Mouse (Mus musculus) CH12.LX (cell line): Measurements from ENCODE around the gene Adam1b. TPM values are rescaled to one million over a fixed set of nuclear protein-coding genes. Genes with fewer than 3 reads are reported as not detected.

Experiments used
- DNase-seq: peaks from one replicate; pipeline ENCODE4 v3.0.0-alpha.2; 2013; ENCODE audit errors: extremely low read depth
- H3K27ac ChIP-seq: 2 replicates; pipeline ENCODE4 v1.5.1; 2012; ENCODE audit warnings: low read depth, mild to moderate bottlenecking, control low read depth, moderate library complexity; ENCODE audit not compliant: insufficient read depth
- H3K27me3 ChIP-seq: replicated peaks from 2 replicates; pipeline ENCODE3; 2012; ENCODE audit warnings: inconsistent platforms
- H3K36me3 ChIP-seq, 2 experiments: replicated peaks in 1 of 2; 2 replicates each; pipeline versions ENCODE3 to v1.6.1; 2012; ENCODE audit warnings: inconsistent platforms in 1 of 2, low read length in 1 of 2, mild to moderate bottlenecking in 1 of 2, mixed read lengths in 1 of 2, moderate library complexity in 1 of 2; ENCODE audit not compliant: control insufficient read depth in 1 of 2, insufficient read depth in 1 of 2
- H3K4me1 ChIP-seq, 2 experiments: 2 replicates each; pipeline ENCODE4 v1.6.1; 2012; ENCODE audit warnings: inconsistent platforms in 1 of 2, moderate library complexity in 1 of 2; ENCODE audit not compliant: insufficient read depth in 2 of 2, control insufficient read depth in 1 of 2
- H3K4me2 ChIP-seq: 2 replicates; pipeline ENCODE4 v1.6.1; 2012; ENCODE audit warnings: low read depth, mild to moderate bottlenecking, control low read depth; ENCODE audit not compliant: poor library complexity, insufficient read depth, severe bottlenecking
- H3K4me3 ChIP-seq, 3 experiments: fragments of 150-350 bp in 1 of 3; sonication (generic) in 1 of 3; replicated peaks in 1 of 3; 2 replicates each; pipeline versions ENCODE3 to v1.5.1; 2011 to 2012; ENCODE audit warnings: low read depth in 2 of 3, low read length in 2 of 3, mild to moderate bottlenecking in 2 of 3, moderate library complexity in 2 of 3, control low read depth in 1 of 3, improper control_type of control experiment in 1 of 3, inconsistent platforms in 1 of 3, mixed read lengths in 1 of 3; ENCODE audit not compliant: poor library complexity in 1 of 3
- H3K79me2 ChIP-seq: replicated peaks from 2 replicates; pipeline ENCODE4 v1.6.1; 2012; ENCODE audit warnings: mild to moderate bottlenecking, moderate library complexity; ENCODE audit not compliant: control insufficient read depth, poor library complexity, insufficient read depth, severe bottlenecking; ENCODE audit errors: extremely low read depth
- H3K9ac ChIP-seq: 2 replicates; pipeline ENCODE4 v1.6.1; 2012; ENCODE audit warnings: low read depth, mild to moderate bottlenecking, control low read depth, moderate library complexity; ENCODE audit not compliant: insufficient read depth
- H3K9me3 ChIP-seq: replicated peaks from 2 replicates; pipeline ENCODE3; 2012; ENCODE audit warnings: low read length, inconsistent platforms, mixed read lengths
- CHD2 ChIP-seq: IDR thresholded peaks from 2 replicates; pipeline ENCODE4 v1.6.1; 2011; ENCODE audit warnings: low read length, improper control_type of control experiment
- ELF1 ChIP-seq: IDR thresholded peaks from 2 replicates; pipeline ENCODE4 v1.6.1; 2014; ENCODE audit warnings: low read depth, mild to moderate bottlenecking, inconsistent platforms, low read length, improper control_type of control experiment
- EP300 ChIP-seq: IDR thresholded peaks from 2 replicates; pipeline ENCODE4 v1.6.1; 2011; ENCODE audit warnings: low read length, improper control_type of control experiment
- ETS1 ChIP-seq: conservative IDR thresholded peaks from 2 replicates; pipeline ENCODE4 v1.6.1; 2012; ENCODE audit warnings: low read depth, mild to moderate bottlenecking, inconsistent platforms, low read length, improper control_type of control experiment, moderate library complexity
- GABPA ChIP-seq: IDR thresholded peaks from 2 replicates; pipeline ENCODE4 v1.6.1; 2012; ENCODE audit warnings: low read depth, low read length, improper control_type of control experiment, inconsistent platforms; ENCODE audit not compliant: insufficient replicate concordance
- HCFC1 ChIP-seq: IDR thresholded peaks from 2 replicates; pipeline ENCODE4 v1.6.1; 2012; ENCODE audit warnings: low read depth, mild to moderate bottlenecking, inconsistent platforms, low read length, improper control_type of control experiment
- IRF4 ChIP-seq: IDR thresholded peaks from 2 replicates; pipeline ENCODE4 v1.6.1; 2014; ENCODE audit warnings: low read depth, mild to moderate bottlenecking, inconsistent platforms, low read length, improper control_type of control experiment
- JUN ChIP-seq: IDR thresholded peaks from 2 replicates; pipeline ENCODE4 v1.6.1; 2011; ENCODE audit warnings: low read depth, mild to moderate bottlenecking, low read length, improper control_type of control experiment, moderate library complexity; ENCODE audit not compliant: insufficient read depth
- JUND ChIP-seq: conservative IDR thresholded peaks from 2 replicates; pipeline ENCODE4 v1.6.1; 2011; ENCODE audit warnings: low read depth, low read length, improper control_type of control experiment
- MYC ChIP-seq: IDR thresholded peaks from 2 replicates; pipeline ENCODE4 v1.6.1; 2011; ENCODE audit warnings: low read depth, mild to moderate bottlenecking, improper control_type of control experiment, low read length
- NELFE ChIP-seq: IDR thresholded peaks from 2 replicates; pipeline ENCODE4 v1.6.1; 2011; ENCODE audit warnings: low read depth, low read length, improper control_type of control experiment
- RAD21 ChIP-seq: IDR thresholded peaks from 2 replicates; pipeline ENCODE4 v1.6.1; 2011; ENCODE audit warnings: low read depth, mild to moderate bottlenecking, low read length, improper control_type of control experiment, moderate library complexity
- RCOR1 ChIP-seq: conservative IDR thresholded peaks from 2 replicates; pipeline ENCODE4 v1.6.1; 2012; ENCODE audit warnings: low read depth, mild to moderate bottlenecking, inconsistent platforms, low read length, improper control_type of control experiment
- TCF12 ChIP-seq: IDR thresholded peaks from 2 replicates; pipeline ENCODE4 v1.6.1; 2014; ENCODE audit warnings: low read depth, mild to moderate bottlenecking, inconsistent platforms, low read length, improper control_type of control experiment
- UBTF ChIP-seq: IDR thresholded peaks from 2 replicates; pipeline ENCODE4 v1.6.1; 2012; ENCODE audit warnings: low read depth, mild to moderate bottlenecking, inconsistent platforms, low read length, improper control_type of control experiment, moderate library complexity
- ZC3H11A ChIP-seq: IDR thresholded peaks from 2 replicates; pipeline ENCODE4 v1.6.1; 2012; ENCODE audit warnings: low read depth, mild to moderate bottlenecking, inconsistent platforms, low read length, improper control_type of control experiment
- ZNF384 ChIP-seq: IDR thresholded peaks from 2 replicates; pipeline ENCODE4 v1.6.1; 2012; ENCODE audit warnings: low read depth, low read length, improper control_type of control experiment, inconsistent platforms
- dilution Hi-C: fragments of 300-500 bp; cut with MboI; formaldehyde crosslinking; loops from 2 replicates; pipeline ENCODE4 v1.14.3; 2020; ENCODE audit warnings: low sequenced_read_pairs; ENCODE audit not compliant: extremely low pct_unique_long_range_greater_than_20kb, extremely low pct_ligation_motif_present
- in situ Hi-C: fragments of 300-500 bp; cut with MboI; formaldehyde crosslinking; loops from 3 replicates; pipeline ENCODE4 v1.14.3; 2019; ENCODE audit warnings: low sequenced_read_pairs, low pct_ligation_motif_present, low pct_unique_long_range_greater_than_20kb, mixed read lengths
- polyA plus RNA-seq: library from polyadenylated mRNA; unstranded; fragments of >175 nt; gene quantifications from 2 replicates; pipeline ENCODE4 v1.2.1, GENCODE M21; 2012; ENCODE audit warnings: low read depth; ENCODE audit not compliant: insufficient read length
- total RNA-seq, 2 experiments: library from RNA; depleted of rRNA; stranded (reverse); fragments of 300-350 nt in 1 of 2; fragments of >200 nt in 1 of 2; gene quantifications; 2 replicates each; pipeline ENCODE4 v1.2.3; 2012 to 2014

The Adam1b gene
- total and polyA plus RNA-seq, 3 experiments: 0.04 TPM; not detected in 2

- H3K4me1 ChIP-seq: peaks cover 3 to 27% of the 10 kb centered on the region in 2 experiments
- TF ChIP-seq ZNF384 (no peak), IRF4 (no peak), TCF12 (no peak), ZC3H11A (no peak), EP300 (no peak), RCOR1 (no peak), CHD2 (no peak), NELFE (no peak)
- no peak for DNase-seq
- peaks cover 10% of the 10 kb centered on the region for H3K79me2 ChIP-seq
- dilution Hi-C loops (no loop called here), in situ Hi-C loops (no loop called here)
- H3K27me3 ChIP-seq: no peaks in the 10 kb centered on the region
- peaks cover 5% of the 10 kb centered on the region for H3K9me3 ChIP-seq
- H3K4me2 ChIP-seq: no peak overlapping the region
- H3K4me3 ChIP-seq: no peak overlapping the region
- peaks cover 0 to 11% of the 10 kb centered on the region in 2 experiments for H3K36me3 ChIP-seq
- H3K27ac ChIP-seq: no peak overlapping the region
- no peak overlapping the region for H3K9ac ChIP-seq
Measured at GRCm38 (mm10) chr5:121455510-121456265, 47.5 kb downstream of the Adam1b start.

DNA sequence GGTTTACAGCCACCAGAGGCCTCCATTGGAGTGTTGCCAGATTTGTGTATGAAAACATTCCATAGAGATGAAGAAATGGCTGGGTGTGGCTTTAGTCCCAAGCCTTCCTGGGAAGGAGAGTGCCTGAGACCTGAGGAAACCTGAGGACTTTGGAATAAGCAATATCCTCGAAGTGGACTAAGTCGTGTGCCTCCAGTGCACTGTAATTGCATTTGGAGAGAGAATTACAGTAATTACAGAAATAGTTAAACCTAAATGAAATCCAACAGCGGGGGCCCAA is 48.8 kb downstream of the Adam1b start:
- Histone ChIP-seq H3K4me3 (no peak overlapping the region), H3K9me3 (no peaks in the 10 kb centered on the region), H3K9ac (no peak overlapping the region)
- in situ Hi-C loops: no loop called here
- TF ChIP-seq HCFC1: no peak
- TF ChIP-seq ELF1: no peak
- TF ChIP-seq MYC: no peak
- TF ChIP-seq EP300: no peak
- no peak for TF ChIP-seq RAD21
- TF ChIP-seq UBTF: no peak
- no peak for TF ChIP-seq JUN
- TF ChIP-seq GABPA: no peak
- TF ChIP-seq ETS1: no peak
- no peak for TF ChIP-seq JUND
- TF ChIP-seq, all 38 proteins: peak for 0
- no peak overlapping the region for H3K27ac ChIP-seq
- H3K4me1 ChIP-seq: peaks cover 8 to 37% of the 10 kb centered on the region in 2 experiments
- H3K4me2 ChIP-seq: no peak overlapping the region
- dilution Hi-C loops: no loop called here
- H3K79me2 ChIP-seq: peaks cover 15% of the 10 kb centered on the region
- DNase-seq: no peak
- H3K27me3 ChIP-seq: no peaks in the 10 kb centered on the region
- peaks cover 2 to 17% of the 10 kb centered on the region in 2 experiments for H3K36me3 ChIP-seq
